13 mouse cellular contexts compared by ENCODE assay signal in the genomic region with DNA sequence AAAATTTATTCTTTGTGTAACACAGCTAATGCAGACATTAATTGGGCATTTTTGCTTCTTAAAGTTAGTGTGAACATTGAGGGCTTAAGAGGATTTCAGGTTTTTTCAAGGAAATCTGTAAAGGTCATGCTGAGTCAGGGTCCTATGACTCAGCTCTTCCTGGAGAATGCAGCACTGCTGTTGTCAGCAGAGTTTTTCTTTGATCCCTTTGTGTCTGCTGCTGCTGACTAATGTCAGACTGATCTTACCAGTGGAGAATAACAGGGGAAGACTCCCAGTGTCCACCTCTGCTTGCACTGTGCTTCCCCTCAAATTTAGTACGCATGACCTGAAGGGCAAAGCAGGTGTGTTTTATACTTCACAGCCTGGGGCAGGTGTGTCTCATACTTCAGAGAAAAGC. TPM values are rescaled to one million over a fixed set of nuclear protein-coding genes. Genes with fewer than 3 reads are reported as not detected.
DNase-seq lines count a peak whose midpoint lies in the region; ATAC-seq and TF ChIP-seq lines count a peak whose summit lies in the region.
"Had no signal": no experiment of that assay in that cellular context is flagged by ENCODE, and none has a peak within 500 bp of the region (broad histone marks: within the 10 kb centered on the region; RNA-seq: fewer than 3 reads in every experiment).

No protein-coding gene starts in this region.

- peaks cover 61% of the 10 kb centered on the region for H3K36me3 ChIP-seq in midbrain, embryonic 14.5 days (ENCODE audit: control insufficient read depth, insufficient read depth, low read length)
- peaks cover 18% of the 10 kb centered on the region; the same call in 1 of the 2 replicates for H3K36me3 ChIP-seq in midbrain, postnatal 0 days (ENCODE audit: insufficient read depth, low read length)

- no peak for TF ChIP-seq CTCF in midbrain, postnatal 0 days (IDR thresholded peaks at IDR 0.05)

- no peak overlapping the region for H3K4me3 ChIP-seq in midbrain, embryonic 14.5 days (replicated peaks; ENCODE audit: low read depth, low read length)
- H3K4me3 ChIP-seq in midbrain, postnatal 0 days (ENCODE audit: low read depth, low read length) = no peak overlapping the region
- H3K4me3 ChIP-seq: erythroblast, embryonic 14.5 days; kidney, embryonic 15.5 days; limb, embryonic 10.5 days; midbrain, embryonic 15.5 days had no signal

- ATAC-seq in midbrain, embryonic 14.5 days (ENCODE audit: low FRiP score, low TSS enrichment) = no peak
- ATAC-seq in midbrain, postnatal 0 days (ENCODE audit: low FRiP score) = no peak
- no peak for ATAC-seq in inflammation-experienced regulatory T-cells, adult 6 months
- ATAC-seq: midbrain, embryonic 15.5 days had no signal

- H3K9ac ChIP-seq in midbrain, embryonic 14.5 days (replicated peaks; ENCODE audit: low read length) = no peak overlapping the region
- no peak overlapping the region for H3K9ac ChIP-seq in midbrain, postnatal 0 days (replicated peaks; ENCODE audit: low read length, poor library complexity, severe bottlenecking)
- H3K9ac ChIP-seq: kidney, embryonic 15.5 days; midbrain, embryonic 15.5 days had no signal

- H3K9me3 ChIP-seq in midbrain, embryonic 14.5 days (ENCODE audit: control insufficient read depth, low read length) = no peaks in the 10 kb centered on the region
- H3K9me3 ChIP-seq in midbrain, postnatal 0 days (ENCODE audit: low read length) = no peaks in the 10 kb centered on the region
- H3K9me3 ChIP-seq: kidney, embryonic 15.5 days; limb, embryonic 10.5 days; midbrain, embryonic 15.5 days had no signal

- H3K27me3 ChIP-seq in midbrain, embryonic 14.5 days (ENCODE audit: control insufficient read depth, insufficient read depth, low read length) = no peaks in the 10 kb centered on the region
- no peaks in the 10 kb centered on the region for H3K27me3 ChIP-seq in midbrain, postnatal 0 days (ENCODE audit: insufficient read depth, low read length)
- H3K27me3 ChIP-seq: kidney, embryonic 15.5 days; midbrain, embryonic 15.5 days had no signal

- WGBS in midbrain, embryonic 14.5 days = 94% methylated on average over 1 of the region's 1 CpGs
- 90% methylated on average over 1 of the region's 1 CpGs for WGBS in midbrain, postnatal 0 days

- no peak overlapping the region for H3K27ac ChIP-seq in midbrain, embryonic 14.5 days (replicated peaks; ENCODE audit: low read depth, low read length)
- no peak overlapping the region for H3K27ac ChIP-seq in midbrain, postnatal 0 days (ENCODE audit: low read depth, low read length)
- H3K27ac ChIP-seq: kidney, embryonic 15.5 days; limb, embryonic 10.5 days; midbrain, embryonic 15.5 days; stomach, postnatal 0 days had no signal

- DNase-seq in midbrain, embryonic 14.5 days = peak; percentile 9
- no peak for DNase-seq in midbrain, postnatal 0 days (ENCODE audit: low spot score)
- DNase-seq in adrenal gland, postnatal 10 days = peak; percentile 54
- peak; percentile 47 for DNase-seq in fibroblast of lung, adult 2 months (ENCODE audit: low read depth)
- DNase-seq in layer of hippocampus, adult 8-10 months (ENCODE audit: low spot score in 2 of 2) = no peak
- DNase-seq in frontal cortex, postnatal 36 days (ENCODE audit: low spot score in 2 of 2) = no peak
- DNase-seq in urinary bladder, adult 18-20 months (ENCODE audit: low spot score in 2 of 2) = no peak

- H3K4me1 ChIP-seq in midbrain, embryonic 14.5 days (ENCODE audit: control insufficient read depth, insufficient read depth, low read length) = no peaks in the 10 kb centered on the region
- no peaks in the 10 kb centered on the region for H3K4me1 ChIP-seq in midbrain, postnatal 0 days (ENCODE audit: insufficient read depth, low read length)
- H3K4me1 ChIP-seq: kidney, embryonic 15.5 days; limb, embryonic 10.5 days; midbrain, embryonic 15.5 days had no signal

- H3K4me2 ChIP-seq in midbrain, embryonic 14.5 days (ENCODE audit: low read length) = no peak overlapping the region
- H3K4me2 ChIP-seq in midbrain, postnatal 0 days (ENCODE audit: low read depth, low read length, poor library complexity, severe bottlenecking) = no peak overlapping the region
- H3K4me2 ChIP-seq: kidney, embryonic 15.5 days; midbrain, embryonic 15.5 days had no signal

RNA-seq across cellular contexts. Expression of a gene that starts 27.9 kb away (rescaled TPM):
- 23.9 and 30.5 TPM in 2 replicates for polyA plus RNA-seq in midbrain, embryonic 14.5 days (2014; fragmentation: Nextera tagmentation; extraction: Ambion mirVana)
- 16.1 and 17.7 TPM in 2 replicates for total RNA-seq in midbrain, postnatal 0 days (2014; rRNA removed)
- 13.2 and 16.8 TPM in 2 replicates for polyA plus RNA-seq in midbrain, postnatal 0 days (2015; fragmentation: Nextera tagmentation; extraction: Ambion mirVana)
- total RNA-seq in adrenal gland, postnatal 10 days (2021) = 10 to 100 TPM; 23.5 to 25.5 TPM
- total RNA-seq in layer of hippocampus, adult 8-10 months (2022) = 10 to 100 TPM; 25.7 to 32.6 (median 28.6) TPM
- polyA plus RNA-seq in inflammation-experienced regulatory T-cells, adult 6 months (2017; shearing (Covaris generic)) = 10 to 100 TPM; 59.7 to 63.1 (median 61.0) TPM

RNA-seq across cellular contexts. Expression of a gene that starts 48.0 kb away (rescaled TPM):
- 73.5 and 83.2 TPM in 2 replicates for polyA plus RNA-seq in midbrain, embryonic 14.5 days (2014; fragmentation: Nextera tagmentation; extraction: Ambion mirVana)
- total RNA-seq in midbrain, postnatal 0 days (2014; rRNA removed) = 91.3 and 109 TPM in 2 replicates
- polyA plus RNA-seq in midbrain, postnatal 0 days (2015; fragmentation: Nextera tagmentation; extraction: Ambion mirVana) = 41.3 and 43.6 TPM in 2 replicates
- total RNA-seq in adrenal gland, postnatal 10 days (2021) = 100 to 1,000 TPM; 173 to 217 TPM
- total RNA-seq in layer of hippocampus, adult 8-10 months (2022) = 100 to 1,000 TPM; 127 to 141 (median 133) TPM
- 10 to 100 TPM; 55.0 to 86.9 (median 86.3) TPM for polyA plus RNA-seq in inflammation-experienced regulatory T-cells, adult 6 months (2017; shearing (Covaris generic))

Comparison
In these comparisons a context has a peak if more than half of its experiments do, and no peak if none do; other contexts are left out.
1. DNase-seq: peak in midbrain, embryonic 14.5 days (single experiment), adrenal gland, postnatal 10 days (single experiment) and fibroblast of lung, adult 2 months (single experiment); none in midbrain, postnatal 0 days (single experiment), layer of hippocampus, adult 8-10 months (0 of 2), frontal cortex, postnatal 36 days (0 of 2) and urinary bladder, adult 18-20 months (0 of 2).